Mouse (Mus musculus): ENCODE data around the gene Iqcf5.
"Not testable (repeated sequence)": the region's sequence is repeated elsewhere in the genome, so short reads cannot be mapped to it uniquely, and the experiment has no call there.

Gene Iqcf5

GRCm38 (mm10) chr9:106481676-106482075 lies 32.7 kb upstream of the Iqcf5 start:
- DNase-seq (ENCODE audit: low spot score): no peak

DNA sequence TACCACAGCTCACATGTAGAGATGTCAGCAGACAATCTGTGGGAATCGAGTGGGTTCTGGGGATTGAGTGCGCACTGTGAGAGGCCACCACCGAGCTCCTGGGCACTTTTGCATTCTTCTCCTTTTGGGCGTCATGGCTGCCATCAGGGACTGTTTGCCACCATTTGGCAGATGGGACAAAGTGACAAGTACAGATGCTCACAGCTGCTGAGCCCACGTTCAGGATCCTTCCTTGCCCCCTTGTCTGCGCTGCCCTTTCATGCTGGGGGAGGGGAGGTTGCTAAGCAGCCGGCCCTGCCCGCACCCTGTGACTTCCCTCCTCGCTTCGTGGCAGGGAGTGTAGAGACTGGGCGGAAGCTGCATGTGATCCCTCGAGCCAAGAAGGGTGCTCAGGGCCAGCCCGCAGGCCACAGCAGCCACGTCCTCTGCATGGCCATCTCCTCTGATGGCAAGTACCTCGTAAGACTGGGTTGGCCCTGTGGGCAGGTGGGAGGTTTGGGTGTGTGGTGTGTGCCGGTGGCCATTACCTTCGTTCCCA lies 31.7 kb upstream of the Iqcf5 start:
- DNase-seq (ENCODE audit: low spot score): no peak

GRCm38 (mm10) chr9:106483136-106483535 lies 31.2 kb upstream of the Iqcf5 start:
- no peak for DNase-seq (ENCODE audit: low spot score)

DNA sequence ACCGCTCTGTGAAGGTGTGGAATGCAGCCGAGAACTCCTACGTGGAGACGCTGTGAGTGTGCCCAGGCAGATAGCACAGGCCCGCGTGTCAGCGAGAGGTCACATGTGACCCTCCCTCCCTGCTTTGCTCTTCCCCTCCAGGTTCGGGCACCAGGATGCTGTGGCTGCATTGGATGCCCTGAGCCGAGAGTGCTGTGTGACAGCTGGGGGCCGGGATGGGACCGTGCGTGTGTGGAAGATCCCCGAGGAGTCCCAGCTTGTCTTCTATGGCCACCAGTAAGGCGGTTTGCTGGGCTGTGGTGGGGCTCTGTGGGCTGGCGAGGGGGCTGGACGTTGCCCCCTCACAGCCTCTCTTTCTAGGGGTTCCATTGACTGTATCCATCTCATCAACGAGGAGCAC lies 30.8 kb upstream of the Iqcf5 start:
- DNase-seq (ENCODE audit: low spot score): no peak

DNA sequence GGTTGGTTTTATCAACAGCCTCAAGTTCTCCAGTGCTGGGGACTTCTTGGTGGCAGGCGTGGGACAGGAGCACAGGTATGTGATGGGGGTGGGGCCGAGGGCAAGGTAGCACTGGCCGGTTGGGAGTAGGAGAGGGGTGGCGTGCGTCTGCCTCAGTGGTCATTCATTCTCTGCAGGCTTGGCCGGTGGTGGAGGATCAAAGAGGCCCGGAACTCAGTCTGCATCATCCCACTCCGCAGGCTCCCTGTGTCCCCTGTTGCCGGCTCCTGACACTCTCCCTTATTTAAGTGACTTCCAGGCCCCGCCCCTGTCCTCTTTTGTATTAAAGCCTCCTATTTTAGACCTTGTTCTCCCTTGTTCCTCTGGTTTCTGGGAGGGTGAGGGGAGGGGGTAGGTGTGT lies 29.3 kb upstream of the Iqcf5 start:
- DNase-seq (ENCODE audit: low spot score): no peak

- DNase-seq (ENCODE audit: low spot score): not testable (repeated sequence)
Observed at GRCm38 (mm10) chr9:106487602-106488001, 26.8 kb upstream of the Iqcf5 start.

- no peak for DNase-seq (ENCODE audit: low spot score)
Observed at GRCm38 (mm10) chr9:106499667-106500066, 14.7 kb upstream of the Iqcf5 start, which contains the start of gene Iqcf1. Gene Iqcf1 (plus strand): TSS chr9:106499967.

GRCm38 (mm10) chr9:106501846-106502245 lies 12.5 kb upstream of the Iqcf5 start:
- DNase-seq (ENCODE audit: low spot score): no peak

DNA sequence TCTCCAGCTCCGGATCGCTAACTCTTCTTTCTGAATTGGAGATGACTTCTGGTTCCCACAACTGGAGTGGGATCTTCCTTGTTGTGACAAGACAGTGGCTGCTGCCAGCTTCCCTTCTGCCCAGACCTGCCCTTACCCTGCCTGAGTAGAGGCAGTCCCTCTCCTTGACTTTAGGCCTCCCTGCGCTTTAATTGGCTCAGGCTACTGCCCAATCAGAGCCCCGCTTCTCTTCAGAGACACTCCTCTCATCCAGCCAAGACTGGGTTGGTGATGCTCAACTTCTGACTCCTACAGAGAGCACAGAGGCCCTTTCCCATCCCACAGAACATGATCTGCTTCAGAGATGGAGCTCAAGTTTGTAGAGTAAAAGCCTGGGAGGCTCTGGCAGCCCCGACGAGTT lies 10.1 kb upstream of the Iqcf5 start:
- DNase-seq (ENCODE audit: low spot score): no peak

DNA sequence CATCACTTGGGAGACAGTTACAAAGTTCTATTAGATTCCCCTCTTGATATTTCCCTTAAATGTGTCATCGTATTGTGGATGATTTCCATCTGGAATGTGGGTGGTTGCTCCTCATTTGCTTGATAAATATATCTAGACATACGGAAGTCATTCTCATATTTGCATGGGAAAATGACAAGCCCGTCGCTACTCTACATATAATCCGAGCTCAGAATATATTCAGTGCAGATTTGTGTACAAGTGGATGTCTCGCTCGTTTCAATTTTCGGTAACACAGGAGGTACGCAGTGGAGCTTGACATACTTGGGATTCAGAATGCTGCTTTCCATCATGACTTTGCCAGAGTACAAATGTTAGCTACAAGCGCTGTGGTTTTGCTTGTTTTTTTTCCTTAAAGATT lies 5.0 kb upstream of the Iqcf5 start:
- DNase-seq (ENCODE audit: low spot score): no peak

DNA sequence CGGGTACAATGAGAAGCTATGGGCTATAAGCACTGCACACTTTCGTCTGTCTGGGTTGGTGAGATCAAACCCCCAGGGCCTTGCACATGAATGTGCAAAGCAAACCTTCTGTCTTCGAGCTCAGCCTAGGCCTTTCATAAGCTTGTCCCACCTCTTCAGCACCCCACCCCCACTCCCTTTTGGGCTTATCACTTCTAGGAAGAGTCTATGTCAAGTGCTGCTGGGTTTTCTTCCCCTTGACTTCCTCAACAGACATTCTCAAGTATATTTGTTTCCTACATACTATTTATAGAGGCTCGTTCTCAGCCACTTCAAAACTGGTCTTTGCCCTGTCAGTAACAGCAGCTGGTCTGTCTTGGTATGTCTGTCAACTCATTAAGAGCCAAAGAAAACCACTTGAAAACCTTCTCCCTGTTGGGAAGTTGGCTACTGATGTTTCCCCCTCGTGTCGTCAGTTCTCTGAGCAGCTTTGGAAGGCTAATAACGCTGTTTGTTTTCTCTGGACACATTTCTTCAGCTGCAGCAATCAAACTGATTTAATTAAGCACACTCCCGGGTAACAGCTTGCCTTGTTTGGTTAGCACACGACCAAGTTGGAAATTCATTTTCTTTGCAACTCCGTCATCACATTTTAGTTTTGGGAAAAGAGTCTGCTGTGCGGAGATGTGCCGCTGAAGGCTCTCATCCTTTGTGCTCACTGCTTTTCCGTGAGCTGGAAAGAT lies 1.5 kb upstream of the Iqcf5 start:
- DNase-seq (ENCODE audit: low spot score): no peak

- no peak for DNase-seq (ENCODE audit: low spot score)
Observed at GRCm38 (mm10) chr9:106513566-106513965, 807 bp upstream of the Iqcf5 start.

DNA sequence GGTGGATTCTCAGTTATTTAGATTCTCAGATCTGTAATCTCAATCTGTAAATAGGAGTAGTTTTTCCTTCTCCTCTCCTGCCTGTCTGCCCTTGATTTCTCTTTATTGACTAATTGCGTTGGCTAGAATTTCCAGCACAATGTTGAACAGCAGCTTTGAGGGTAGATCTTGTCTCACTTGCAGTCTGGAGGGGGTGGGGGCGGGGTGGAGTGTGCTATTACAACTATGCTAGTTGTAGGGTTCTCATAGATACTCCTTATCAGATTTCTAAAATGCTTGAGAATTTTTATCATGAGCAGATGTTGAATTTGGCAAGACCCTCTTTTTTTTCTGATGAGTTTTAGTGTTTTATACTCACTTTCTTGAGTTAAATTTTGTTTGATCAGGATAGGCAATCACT lies 5.1 kb downstream of the Iqcf5 start:
- no peak for DNase-seq (ENCODE audit: low spot score)

- no peak for DNase-seq (ENCODE audit: low spot score)
Observed at GRCm38 (mm10) chr9:106519909-106520308, 5.5 kb downstream of the Iqcf5 start.

DNA sequence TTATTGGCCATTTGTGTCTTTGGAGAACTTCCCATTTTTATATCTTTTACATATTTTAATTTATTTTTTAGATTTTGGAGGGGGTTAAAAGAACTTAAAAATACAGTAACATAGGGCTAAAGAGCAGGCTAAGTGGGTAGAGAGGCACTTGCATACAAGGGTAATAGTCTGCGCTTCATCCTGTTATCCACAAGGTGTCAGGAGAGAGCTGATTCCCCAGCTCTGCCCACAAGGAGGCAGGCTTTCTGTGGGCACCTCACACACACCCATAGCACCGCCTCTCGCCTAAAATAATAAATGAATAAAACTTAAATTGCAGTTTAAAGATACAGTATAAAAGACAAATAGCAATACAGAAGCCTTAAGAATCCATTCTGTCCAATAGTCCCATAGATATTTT lies 17.5 kb downstream of the Iqcf5 start:
- no peak for DNase-seq (ENCODE audit: low spot score)

DNA sequence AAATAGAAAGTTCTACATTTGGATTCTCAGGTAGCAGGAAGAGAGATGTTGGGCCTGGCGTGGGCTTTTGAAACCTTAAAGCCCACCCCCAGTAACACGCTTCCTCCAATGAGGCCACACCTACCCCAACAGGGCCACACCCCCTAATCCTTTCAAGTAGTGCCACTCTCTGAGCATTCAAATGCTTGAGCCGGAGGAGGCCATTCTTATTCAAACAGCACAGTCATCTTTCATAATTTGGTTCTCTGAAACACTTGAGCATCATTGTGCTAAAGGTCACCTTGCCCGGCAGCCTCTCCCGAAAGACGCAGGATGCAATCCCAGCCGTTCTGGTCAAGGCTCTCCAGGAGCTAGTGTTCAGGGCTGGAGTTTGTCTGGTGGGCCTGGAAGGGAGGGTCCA lies 19.9 kb downstream of the Iqcf5 start:
- DNase-seq (ENCODE audit: low spot score): no peak

GRCm38 (mm10) chr9:106534975-106535374 lies 20.6 kb downstream of the Iqcf5 start:
- no peak for DNase-seq (ENCODE audit: low spot score)

DNA sequence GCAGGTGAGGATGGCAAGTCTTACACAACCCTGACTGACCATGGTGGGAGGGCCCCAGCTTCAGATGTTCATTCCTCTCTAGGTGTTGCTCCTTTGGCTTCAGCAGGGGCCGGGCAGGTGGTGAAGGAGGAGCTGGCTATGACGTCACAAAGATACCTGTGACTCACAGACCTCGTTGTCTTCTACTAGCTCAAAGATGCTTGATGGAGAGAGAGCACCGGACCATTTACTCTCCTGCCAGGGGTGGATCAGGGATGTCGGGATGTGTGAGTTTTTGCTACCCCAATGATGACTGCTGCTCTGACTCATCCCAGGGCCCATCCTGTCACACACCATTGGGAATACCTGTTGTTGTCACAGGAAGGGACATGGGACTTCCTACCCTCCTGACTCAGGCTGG lies 47.2 kb downstream of the Iqcf5 start, which contains the start of gene Iqcf3:
Gene Iqcf3 (minus strand): TSS at position 101 of the 400 bp plus-strand sequence.
- DNase-seq (ENCODE audit: low spot score): no peak

- no peak for DNase-seq (ENCODE audit: low spot score)
Observed at GRCm38 (mm10) chr9:106562291-106562690, 47.9 kb downstream of the Iqcf5 start.

- DNase-seq (ENCODE audit: low spot score): no peak
Observed at GRCm38 (mm10) chr9:106564025-106564424, 49.7 kb downstream of the Iqcf5 start.
